Mouse (Mus musculus) spleen, adult 2 months (tissue): Measurements from ENCODE around the gene Nav2. TPM values are rescaled to one million over a fixed set of nuclear protein-coding genes. Genes with fewer than 3 reads are reported as not detected.
A peak's percentile ranks its signal among the peaks of the same experiment; 100 is the strongest.

Experiments
- DNase-seq, 2 experiments: peaks; one replicate each; pipeline versions ENCODE4 v3.0.0 to v3.0.0-alpha.2; 2012 to 2021; ENCODE audit warnings: low spot score in 2 of 2, low read depth in 1 of 2
- H3K27ac ChIP-seq: fragments of 200-500 bp; 2 replicates; pipeline ENCODE4 v1.5.1; 2012; ENCODE audit warnings: low read length, inconsistent platforms; ENCODE audit not compliant: insufficient read depth
- H3K27me3 ChIP-seq: fragments of 200-500 bp; 2 replicates; pipeline ENCODE4 v1.6.1; 2012; ENCODE audit warnings: mild to moderate bottlenecking, moderate library complexity, low read length, inconsistent platforms; ENCODE audit not compliant: control insufficient read depth, insufficient read depth
- H3K36me3 ChIP-seq: fragments of 200-500 bp; 2 replicates; pipeline ENCODE4 v1.6.1; 2012; ENCODE audit warnings: mild to moderate bottlenecking, low read length, inconsistent platforms; ENCODE audit not compliant: control insufficient read depth, insufficient read depth
- H3K4me1 ChIP-seq: fragments of 200-500 bp; 2 replicates; pipeline ENCODE4 v1.6.1; 2011; ENCODE audit warnings: inconsistent platforms; ENCODE audit not compliant: control insufficient read depth, insufficient read depth, insufficient read length
- H3K4me3 ChIP-seq: fragments of 200-500 bp; 2 replicates; pipeline ENCODE4 v1.5.1; 2011; ENCODE audit warnings: mild to moderate bottlenecking, inconsistent platforms; ENCODE audit not compliant: insufficient read depth, insufficient read length; ENCODE audit errors: extremely low read depth
- CTCF ChIP-seq: fragments of 200-500 bp; IDR thresholded peaks from 2 replicates; pipeline ENCODE4 v1.5.1; 2011; ENCODE audit warnings: mild to moderate bottlenecking, inconsistent platforms; ENCODE audit not compliant: insufficient read depth, insufficient read length, insufficient replicate concordance; ENCODE audit errors: extremely low read depth
- POLR2A ChIP-seq: fragments of 200-500 bp; IDR thresholded peaks from 2 replicates; pipeline ENCODE4 v1.6.1; 2011; ENCODE audit warnings: low read depth, low read length, inconsistent platforms
- WGBS: fragments of 180-500 bp; shearing (Covaris S2); methylation state at CpG from one replicate; pipeline ENCODE4 v1.1.7; 2018; 5-methylcytosine and 5-hydroxymethylcytosine counted together
- polyA plus RNA-seq: library from polyadenylated mRNA; depleted of rRNA; stranded (reverse); fragments of >200 nt; gene quantifications from 2 replicates; pipeline ENCODE4 v1.2.3, GENCODE M21; 2012

Gene Nav2
- polyA plus RNA-seq, 1 experiment = 3.5 TPM

- TF ChIP-seq POLR2A (no peak), CTCF (no peak)
- Histone ChIP-seq H3K27ac (no peak overlapping the region), H3K4me1 (no peaks in the 10 kb centered on the region), H3K27me3 (peaks cover 5% of the 10 kb centered on the region), H3K4me3 (no peak overlapping the region), H3K36me3 (no peaks in the 10 kb centered on the region)
- 85% methylated on average over 5 of the region's 5 CpGs for WGBS
- no peak for DNase-seq
These were observed 46.0 kb downstream of the Nav2 start for GRCm38 (mm10) chr7:48954501-48954900.

- Histone ChIP-seq H3K36me3 (no peaks in the 10 kb centered on the region), H3K27me3 (peaks cover 5% of the 10 kb centered on the region), H3K27ac (no peak overlapping the region), H3K4me1 (no peaks in the 10 kb centered on the region), H3K4me3 (no peak overlapping the region; the same call in 1 of the 2 replicates)
- DNase-seq = peak in 1 of 2 experiments; percentile 5
- WGBS = 7% methylated on average over 32 of the region's 32 CpGs
- TF ChIP-seq POLR2A (no peak), CTCF (no peak)
These were observed 50.2 kb downstream of the Nav2 start for GRCm38 (mm10) chr7:48958528-48959315.

GRCm38 (mm10) chr7:48959316-48959661 is 50.8 kb downstream of the Nav2 start:
- H3K4me1 ChIP-seq = no peaks in the 10 kb centered on the region
- WGBS = 20% methylated on average over 13 of the region's 13 CpGs
- peaks cover 5% of the 10 kb centered on the region for H3K27me3 ChIP-seq
- DNase-seq = no peak
- H3K4me3 ChIP-seq = no peak overlapping the region
- H3K36me3 ChIP-seq = no peaks in the 10 kb centered on the region
- TF ChIP-seq CTCF (no peak), POLR2A (no peak)
- H3K27ac ChIP-seq = no peak overlapping the region

GRCm38 (mm10) chr7:48960152-48960551 is 51.6 kb downstream of the Nav2 start:
- WGBS = 13% methylated on average over 10 of the region's 10 CpGs
- no peaks in the 10 kb centered on the region for H3K4me1 ChIP-seq
- TF ChIP-seq POLR2A (no peak), CTCF (no peak)
- peaks cover 5% of the 10 kb centered on the region for H3K27me3 ChIP-seq
- no peak overlapping the region for H3K4me3 ChIP-seq
- H3K27ac ChIP-seq = no peak overlapping the region
- no peak for DNase-seq
- H3K36me3 ChIP-seq = no peaks in the 10 kb centered on the region

- no peak for DNase-seq
- 64% methylated on average over 8 of the region's 8 CpGs for WGBS
- Histone ChIP-seq H3K27ac (no peak overlapping the region), H3K4me1 (no peaks in the 10 kb centered on the region), H3K4me3 (no peak overlapping the region), H3K36me3 (no peaks in the 10 kb centered on the region), H3K27me3 (peaks cover 5% of the 10 kb centered on the region)
- TF ChIP-seq POLR2A = no peak
These were observed 53.0 kb downstream of the Nav2 start for GRCm38 (mm10) chr7:48961501-48961900.

GRCm38 (mm10) chr7:48961935-48962334 is 53.4 kb downstream of the Nav2 start:
- H3K27ac ChIP-seq = no peak overlapping the region
- H3K4me3 ChIP-seq = no peak overlapping the region
- WGBS = 60% methylated on average over 4 of the region's 4 CpGs
- no peak for DNase-seq
- no peaks in the 10 kb centered on the region for H3K4me1 ChIP-seq
- TF ChIP-seq POLR2A (no peak), CTCF (no peak)
- peaks cover 5% of the 10 kb centered on the region for H3K27me3 ChIP-seq
- no peaks in the 10 kb centered on the region for H3K36me3 ChIP-seq

GRCm38 (mm10) chr7:48963112-48963511 is 54.6 kb downstream of the Nav2 start:
- DNase-seq = no peak
- no peaks in the 10 kb centered on the region for H3K4me1 ChIP-seq
- no peak for TF ChIP-seq POLR2A
- TF ChIP-seq CTCF = no peak
- H3K27me3 ChIP-seq = peaks cover 5% of the 10 kb centered on the region
- WGBS = 43% methylated on average over 5 of the region's 5 CpGs
- no peak overlapping the region for H3K27ac ChIP-seq
- H3K36me3 ChIP-seq = no peaks in the 10 kb centered on the region
- H3K4me3 ChIP-seq = no peak overlapping the region
